ENCODE assay signal across 18 mouse cellular contexts in the genomic region with DNA sequence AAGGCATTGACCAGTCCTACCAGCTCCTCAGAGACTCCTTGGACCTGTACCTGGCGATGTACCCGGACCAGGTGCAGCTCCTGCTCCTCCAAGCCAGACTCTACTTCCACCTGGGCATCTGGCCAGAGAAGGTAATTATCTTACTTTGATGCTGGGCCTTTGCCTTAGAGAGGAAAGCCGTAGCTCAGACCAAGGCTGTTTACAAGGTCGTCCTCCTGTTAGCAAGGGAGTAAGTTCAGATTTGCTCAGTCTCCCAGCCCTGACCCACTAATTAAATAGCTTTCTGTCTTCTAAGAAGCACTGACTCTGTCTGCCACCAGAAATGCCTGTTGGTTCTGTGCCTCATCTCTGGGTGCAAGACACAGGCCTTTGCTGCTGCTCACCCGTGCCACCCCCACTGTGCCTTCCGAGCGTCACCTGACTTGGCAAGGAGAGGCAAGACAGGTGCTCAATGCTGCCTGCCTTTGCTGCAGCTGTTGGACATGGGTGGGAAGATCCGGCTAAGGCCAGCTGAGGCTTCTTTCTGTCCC. TPM values are rescaled to one million over a fixed set of nuclear protein-coding genes. Genes with fewer than 3 reads are reported as not detected.
DNase-seq lines count a peak whose midpoint lies in the region; ATAC-seq lines count a peak whose summit lies in the region.
"Had no signal": no experiment of that assay in that cellular context is flagged by ENCODE, and none has a peak within 500 bp of the region (broad histone marks: within the 10 kb centered on the region; RNA-seq: fewer than 3 reads in every experiment).

No protein-coding gene starts in this region.

- no peak for ATAC-seq in kidney, embryonic 15.5 days (replicated peaks; ENCODE audit: low FRiP score)
- ATAC-seq in hindbrain, embryonic 16.5 days = no peak
- ATAC-seq: forebrain, embryonic 13.5 days; intestine, postnatal 0 days had no signal

- WGBS in kidney, embryonic 15.5 days = 86% methylated on average over 8 of the region's 8 CpGs
- 89% methylated on average over 8 of the region's 8 CpGs for WGBS in hindbrain, embryonic 16.5 days

- no peaks in the 10 kb centered on the region for H3K27me3 ChIP-seq in kidney, embryonic 15.5 days
- no peaks in the 10 kb centered on the region for H3K27me3 ChIP-seq in hindbrain, embryonic 16.5 days (replicated peaks; ENCODE audit: control insufficient read depth, insufficient read depth, low read length)
- H3K27me3 ChIP-seq: forebrain, embryonic 13.5 days; hindbrain, embryonic 15.5 days; limb, embryonic 15.5 days; neural tube, embryonic 13.5 days had no signal

- H3K4me2 ChIP-seq in kidney, embryonic 15.5 days = no peak overlapping the region
- no peak overlapping the region for H3K4me2 ChIP-seq in hindbrain, embryonic 16.5 days (ENCODE audit: low read length)
- H3K4me2 ChIP-seq: forebrain, embryonic 13.5 days; heart, embryonic 11.5 days; hindbrain, embryonic 15.5 days; limb, embryonic 15.5 days; neural tube, embryonic 13.5 days had no signal

- H3K4me1 ChIP-seq in kidney, embryonic 15.5 days = no peaks in the 10 kb centered on the region
- H3K4me1 ChIP-seq in hindbrain, embryonic 16.5 days (ENCODE audit: control insufficient read depth, insufficient read depth, low read depth, low read length) = no peaks in the 10 kb centered on the region
- H3K4me1 ChIP-seq: forebrain, embryonic 13.5 days; hindbrain, embryonic 15.5 days; neural tube, embryonic 13.5 days had no signal

- H3K9ac ChIP-seq in kidney, embryonic 15.5 days = no peak overlapping the region
- no peak overlapping the region for H3K9ac ChIP-seq in hindbrain, embryonic 16.5 days (ENCODE audit: low read depth, low read length)
- H3K9ac ChIP-seq: forebrain, embryonic 13.5 days; hindbrain, embryonic 15.5 days; limb, embryonic 15.5 days; neural tube, embryonic 13.5 days had no signal

- H3K4me3 ChIP-seq in kidney, embryonic 15.5 days (replicated peaks) = no peak overlapping the region
- no peak overlapping the region for H3K4me3 ChIP-seq in hindbrain, embryonic 16.5 days (ENCODE audit: low read length)
- H3K4me3 ChIP-seq: forebrain, embryonic 13.5 days; hindbrain, embryonic 15.5 days; limb, embryonic 15.5 days; midbrain, embryonic 10.5 days; neural tube, embryonic 13.5 days had no signal

- no peaks in the 10 kb centered on the region for H3K9me3 ChIP-seq in kidney, embryonic 15.5 days (replicated peaks)
- H3K9me3 ChIP-seq in hindbrain, embryonic 16.5 days (ENCODE audit: control insufficient read depth, low read length) = no peaks in the 10 kb centered on the region
- H3K9me3 ChIP-seq: forebrain, embryonic 13.5 days; hindbrain, embryonic 15.5 days; limb, embryonic 15.5 days; midbrain, embryonic 10.5 days; neural tube, embryonic 13.5 days had no signal

- peak; percentile 77 for DNase-seq in kidney, adult 11 months
- DNase-seq in adrenal gland, postnatal 36 days = peak; percentile 44 to 51
- DNase-seq in cerebellum, adult 8-10 months = peak; percentile 51
- peak; percentile 60 for DNase-seq in kidney, postnatal 14 days
- no peak for DNase-seq in embryo, embryonic 10.5 days (ENCODE audit: low spot score)
- DNase-seq: heart, postnatal 14 days; lung, adult 18-20 months; right cerebral cortex, postnatal 14 days; thymus, postnatal 36 days had no signal

- no peak overlapping the region for H3K27ac ChIP-seq in kidney, embryonic 15.5 days
- H3K27ac ChIP-seq in hindbrain, embryonic 16.5 days (ENCODE audit: low read depth, low read length) = no peak overlapping the region
- H3K27ac ChIP-seq: forebrain, embryonic 13.5 days; hindbrain, embryonic 15.5 days; limb, embryonic 15.5 days; midbrain, embryonic 10.5 days; neural tube, embryonic 13.5 days had no signal

- peaks cover 100% of the 10 kb centered on the region for H3K36me3 ChIP-seq in kidney, embryonic 15.5 days
- peaks cover 63% of the 10 kb centered on the region for H3K36me3 ChIP-seq in hindbrain, embryonic 16.5 days (ENCODE audit: control insufficient read depth, insufficient read depth, low read length)

RNA-seq across cellular contexts. Expression of a gene that starts 18.9 kb away (rescaled TPM):
- 75.7 and 78.9 TPM in 2 replicates for polyA plus RNA-seq in kidney, embryonic 15.5 days (2015; fragmentation: Nextera tagmentation; extraction: Ambion mirVana)
- total RNA-seq in adrenal gland, postnatal 36 days (2021) = 10 to 100 TPM; 55.9 to 77.6 TPM
- 151 and 167 TPM in 2 replicates for polyA plus RNA-seq in hindbrain, embryonic 16.5 days (2015; fragmentation: Nextera tagmentation; extraction: Ambion mirVana)

RNA-seq across cellular contexts. Expression of a gene that starts 32.1 kb away (rescaled TPM):
- 17.1 and 18.6 TPM in 2 replicates for polyA plus RNA-seq in kidney, embryonic 15.5 days (2015; fragmentation: Nextera tagmentation; extraction: Ambion mirVana)
- total RNA-seq in adrenal gland, postnatal 36 days (2021) = 100 to 1,000 TPM; 112 to 175 TPM
- 4.1 and 5.4 TPM in 2 replicates for polyA plus RNA-seq in hindbrain, embryonic 16.5 days (2015; fragmentation: Nextera tagmentation; extraction: Ambion mirVana)
